Mouse (Mus musculus) hindbrain, embryonic 13.5 days (tissue): ENCODE data around the gene Ninj1. TPM values are rescaled to one million over a fixed set of nuclear protein-coding genes. Genes with fewer than 3 reads are reported as not detected.

Experiments used
- ATAC-seq: fragments of 200-750 bp; cut with Nextera tagmentation; 2 replicates; pipeline ENCODE4 v1.8.0; 2017; ENCODE audit warnings: moderate TSS enrichment; ENCODE audit not compliant: low FRiP score
- H3K27ac ChIP-seq: fragments of 300-500 bp; sonication (generic); 2 replicates; pipeline ENCODE4 v1.5.1; 2015; ENCODE audit warnings: inconsistent platforms, mild to moderate bottlenecking, moderate library complexity
- H3K27me3 ChIP-seq: fragments of 300-500 bp; sonication (generic); 2 replicates; pipeline ENCODE4 v1.6.1; 2015; ENCODE audit warnings: mild to moderate bottlenecking, inconsistent platforms
- H3K36me3 ChIP-seq: fragments of 300-500 bp; sonication (generic); 2 replicates; pipeline ENCODE4 v1.6.1; 2015; ENCODE audit warnings: mild to moderate bottlenecking, inconsistent platforms
- H3K4me1 ChIP-seq: fragments of 300-500 bp; sonication (generic); replicated peaks from 2 replicates; pipeline ENCODE4 v1.6.1; 2015; ENCODE audit warnings: inconsistent platforms
- H3K4me2 ChIP-seq: fragments of 300-500 bp; sonication (generic); 2 replicates; pipeline ENCODE4 v1.6.1; 2015; ENCODE audit warnings: inconsistent platforms, mild to moderate bottlenecking, moderate library complexity
- H3K4me3 ChIP-seq: fragments of 300-500 bp; sonication (generic); 2 replicates; pipeline ENCODE4 v1.5.1; 2015; ENCODE audit warnings: mild to moderate bottlenecking, inconsistent platforms
- H3K9ac ChIP-seq: fragments of 300-500 bp; sonication (generic); 2 replicates; pipeline ENCODE4 v1.6.1; 2015; ENCODE audit warnings: mild to moderate bottlenecking, inconsistent platforms
- H3K9me3 ChIP-seq: fragments of 300-500 bp; sonication (generic); 2 replicates; pipeline ENCODE4 v1.6.1; 2016; ENCODE audit warnings: inconsistent platforms
- WGBS: fragments of 180-500 bp; shearing (Covaris S2); methylation state at CpG from one replicate; pipeline ENCODE4 v1.1.7; 2015; 5-methylcytosine and 5-hydroxymethylcytosine counted together
- polyA plus RNA-seq: library from polyadenylated mRNA; unstranded; fragments of >200 nt; fragmentation: Nextera tagmentation; extraction: Ambion mirVana; gene quantifications from 2 replicates; pipeline ENCODE4 v1.2.1, GENCODE M21; 2015

Ninj1 gene
- polyA plus RNA-seq, 1 experiment from 2014 or later = 19.9 TPM

GRCm38 (mm10) chr13:49154028-49154427, 33.3 kb upstream of the Ninj1 start:
- H3K27ac ChIP-seq = no peak overlapping the region
- no peak for ATAC-seq
- no peak overlapping the region for H3K9ac ChIP-seq
- no peaks in the 10 kb centered on the region for H3K36me3 ChIP-seq
- H3K4me1 ChIP-seq = no peaks in the 10 kb centered on the region
- H3K9me3 ChIP-seq = no peaks in the 10 kb centered on the region
- H3K27me3 ChIP-seq = peaks cover 24% of the 10 kb centered on the region
- no peak overlapping the region for H3K4me2 ChIP-seq
- no peak overlapping the region for H3K4me3 ChIP-seq
- WGBS = 84% methylated on average over 10 of the region's 10 CpGs

GRCm38 (mm10) chr13:49154621-49155020, 32.7 kb upstream of the Ninj1 start:
- no peak overlapping the region for H3K9ac ChIP-seq
- H3K4me3 ChIP-seq = no peak overlapping the region
- peaks cover 18% of the 10 kb centered on the region for H3K27me3 ChIP-seq
- 72% methylated on average over 7 of the region's 7 CpGs for WGBS
- H3K4me1 ChIP-seq = no peaks in the 10 kb centered on the region
- H3K27ac ChIP-seq = no peak overlapping the region
- H3K9me3 ChIP-seq = no peaks in the 10 kb centered on the region
- ATAC-seq = no peak
- H3K4me2 ChIP-seq = no peak overlapping the region
- no peaks in the 10 kb centered on the region for H3K36me3 ChIP-seq

GRCm38 (mm10) chr13:49156645-49157044, 30.6 kb upstream of the Ninj1 start:
- Histone ChIP-seq H3K4me2 (no peak overlapping the region), H3K36me3 (no peaks in the 10 kb centered on the region), H3K27ac (no peak overlapping the region), H3K9ac (no peak overlapping the region), H3K4me1 (no peaks in the 10 kb centered on the region), H3K9me3 (no peaks in the 10 kb centered on the region), H3K27me3 (0 out of 2 replicates have a peak, but pooled peaks cover 3% of the 10 kb centered on the region), H3K4me3 (no peak overlapping the region)
- ATAC-seq = no peak
- WGBS = 73% methylated on average over 4 of the region's 4 CpGs

GRCm38 (mm10) chr13:49158040-49158713, 29.1 kb upstream of the Ninj1 start:
- Histone ChIP-seq H3K27me3 (0 out of 2 replicates have a peak, but pooled peaks cover 3% of the 10 kb centered on the region), H3K9me3 (no peaks in the 10 kb centered on the region), H3K36me3 (no peaks in the 10 kb centered on the region), H3K4me2 (no peak overlapping the region), H3K9ac (no peak overlapping the region), H3K4me1 (no peaks in the 10 kb centered on the region), H3K4me3 (no peak overlapping the region), H3K27ac (no peak overlapping the region)
- WGBS = 80% methylated on average over 10 of the region's 10 CpGs
- ATAC-seq = no peak

GRCm38 (mm10) chr13:49161236-49161635, 26.0 kb upstream of the Ninj1 start:
- H3K27ac ChIP-seq = no peak overlapping the region
- H3K4me3 ChIP-seq = no peak overlapping the region
- H3K27me3 ChIP-seq = no peaks in the 10 kb centered on the region
- H3K4me2 ChIP-seq = no peak overlapping the region
- WGBS = 69% methylated on average over 2 of the region's 2 CpGs
- H3K9me3 ChIP-seq = no peaks in the 10 kb centered on the region
- no peak for ATAC-seq
- no peaks in the 10 kb centered on the region for H3K4me1 ChIP-seq
- no peak overlapping the region for H3K9ac ChIP-seq
- no peaks in the 10 kb centered on the region for H3K36me3 ChIP-seq

GRCm38 (mm10) chr13:49162722-49163121, 24.6 kb upstream of the Ninj1 start:
- H3K4me1 ChIP-seq = no peaks in the 10 kb centered on the region
- ATAC-seq = no peak
- H3K4me3 ChIP-seq = no peak overlapping the region
- no peak overlapping the region for H3K4me2 ChIP-seq
- H3K36me3 ChIP-seq = no peaks in the 10 kb centered on the region
- no peak overlapping the region for H3K9ac ChIP-seq
- no peak overlapping the region for H3K27ac ChIP-seq
- no peaks in the 10 kb centered on the region for H3K27me3 ChIP-seq
- H3K9me3 ChIP-seq = no peaks in the 10 kb centered on the region
- 79% methylated on average over 4 of the region's 4 CpGs for WGBS

GRCm38 (mm10) chr13:49163645-49164044, 23.6 kb upstream of the Ninj1 start:
- H3K27me3 ChIP-seq = no peaks in the 10 kb centered on the region

GRCm38 (mm10) chr13:49167081-49167480, 20.2 kb upstream of the Ninj1 start:
- WGBS = 83% methylated on average over 9 of the region's 9 CpGs

More at GRCm38 (mm10) chr13:49163645-49164044, 23.6 kb upstream of the Ninj1 start:
- Histone ChIP-seq H3K27ac (no peak overlapping the region), H3K9me3 (no peaks in the 10 kb centered on the region), H3K4me2 (no peak overlapping the region), H3K4me1 (no peaks in the 10 kb centered on the region), H3K4me3 (no peak overlapping the region), H3K36me3 (no peaks in the 10 kb centered on the region), H3K9ac (no peak overlapping the region)
- ATAC-seq = no peak
- WGBS = 82% methylated on average over 7 of the region's 7 CpGs

GRCm38 (mm10) chr13:49169448-49170207, 17.7 kb upstream of the Ninj1 start:
- no peak overlapping the region for H3K4me2 ChIP-seq
- no peaks in the 10 kb centered on the region for H3K27me3 ChIP-seq
- 0 out of 2 replicates have a peak, but pooled peaks cover 2% of the 10 kb centered on the region for H3K4me1 ChIP-seq
- H3K27ac ChIP-seq = no peak overlapping the region
- 20% methylated on average over 17 of the region's 17 CpGs for WGBS
- no peak overlapping the region for H3K4me3 ChIP-seq
- ATAC-seq = peak; percentile 36; the same call in 1 of the 2 replicates
- H3K36me3 ChIP-seq = no peaks in the 10 kb centered on the region
- H3K9ac ChIP-seq = no peak overlapping the region
- no peaks in the 10 kb centered on the region for H3K9me3 ChIP-seq

More at GRCm38 (mm10) chr13:49167081-49167480, 20.2 kb upstream of the Ninj1 start:
- Histone ChIP-seq H3K36me3 (no peaks in the 10 kb centered on the region), H3K27ac (no peak overlapping the region), H3K9me3 (no peaks in the 10 kb centered on the region), H3K9ac (no peak overlapping the region), H3K4me3 (no peak overlapping the region), H3K27me3 (no peaks in the 10 kb centered on the region), H3K4me2 (no peak overlapping the region), H3K4me1 (no peaks in the 10 kb centered on the region)
- ATAC-seq = no peak

GRCm38 (mm10) chr13:49170623-49171022, 16.7 kb upstream of the Ninj1 start:
- H3K27ac ChIP-seq = no peak overlapping the region
- no peak for ATAC-seq
- no peak overlapping the region for H3K4me3 ChIP-seq
- H3K9ac ChIP-seq = no peak overlapping the region
- no peaks in the 10 kb centered on the region for H3K27me3 ChIP-seq
- no peak overlapping the region for H3K4me2 ChIP-seq
- 0 out of 2 replicates have a peak, but pooled peaks cover 2% of the 10 kb centered on the region for H3K4me1 ChIP-seq
- H3K9me3 ChIP-seq = no peaks in the 10 kb centered on the region
- 95% methylated on average over 11 of the region's 11 CpGs for WGBS
- H3K36me3 ChIP-seq = no peaks in the 10 kb centered on the region

- H3K4me3 ChIP-seq = no peak overlapping the region
- 83% methylated on average over 1 of the region's 1 CpGs for WGBS
- H3K9ac ChIP-seq = no peak overlapping the region
- H3K4me1 ChIP-seq = 0 out of 2 replicates have a peak, but pooled peaks cover 2% of the 10 kb centered on the region
- no peaks in the 10 kb centered on the region for H3K9me3 ChIP-seq
- no peak overlapping the region for H3K27ac ChIP-seq
- H3K36me3 ChIP-seq = no peaks in the 10 kb centered on the region
- no peak overlapping the region for H3K4me2 ChIP-seq
- H3K27me3 ChIP-seq = no peaks in the 10 kb centered on the region
- ATAC-seq = no peak
Observed at GRCm38 (mm10) chr13:49171729-49172128, 15.6 kb upstream of the Ninj1 start.

GRCm38 (mm10) chr13:49172335-49172734, 14.9 kb upstream of the Ninj1 start:
- no peak overlapping the region for H3K4me2 ChIP-seq

More at GRCm38 (mm10) chr13:49172335-49172734, 14.9 kb upstream of the Ninj1 start:
- H3K4me3 ChIP-seq = no peak overlapping the region
- 86% methylated on average over 7 of the region's 7 CpGs for WGBS
- 0 out of 2 replicates have a peak, but pooled peaks have one; percentile 11 for ATAC-seq
- no peaks in the 10 kb centered on the region for H3K36me3 ChIP-seq
- H3K27ac ChIP-seq = no peak overlapping the region
- no peaks in the 10 kb centered on the region for H3K27me3 ChIP-seq
- no peaks in the 10 kb centered on the region for H3K9me3 ChIP-seq
- H3K4me1 ChIP-seq = 0 out of 2 replicates have a peak, but pooled peaks cover 2% of the 10 kb centered on the region
- no peak overlapping the region for H3K9ac ChIP-seq
